Mouse (Mus musculus): ENCODE results near the gene Exd2.

Gene Exd2

GRCm38 (mm10) chr12:80549646-80550045 lies 86.8 kb downstream of the Exd2 start:
- no peak for DNase-seq (ENCODE audit: low spot score in 2 of 2)
